In the genomic region with DNA sequence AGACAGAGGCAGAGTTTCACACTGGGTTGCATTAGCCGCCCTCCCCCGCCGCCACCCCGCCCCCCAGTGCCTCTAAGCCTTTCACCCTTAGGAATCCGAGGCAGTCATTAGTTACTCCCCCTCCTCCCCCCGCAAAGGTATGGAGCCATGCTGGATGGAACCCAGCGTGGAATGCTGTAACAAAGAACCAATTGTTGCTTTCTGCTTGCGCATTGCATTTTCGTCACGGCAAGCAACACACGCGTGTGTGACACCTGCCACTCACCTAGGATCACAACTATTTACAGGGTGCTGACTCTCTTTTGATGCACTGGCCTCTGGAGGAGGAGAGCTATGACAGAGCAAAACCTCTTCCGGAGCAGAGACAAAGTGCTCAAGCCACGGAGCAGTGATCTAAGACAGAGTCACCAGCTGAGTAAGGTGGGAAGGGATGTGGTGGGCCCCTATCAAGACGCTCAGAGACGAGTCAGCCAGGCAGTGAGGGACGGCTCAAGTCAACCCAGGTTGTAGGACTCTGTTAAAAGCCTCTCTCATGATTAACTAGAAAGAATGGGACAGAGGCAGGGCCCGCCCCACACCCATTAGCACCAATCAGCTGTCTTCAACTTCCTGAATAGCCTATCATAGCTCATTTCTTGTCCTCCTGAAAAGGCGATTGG, we compare ENCODE assay signal across 9 mouse cellular contexts. TPM values are rescaled to one million over a fixed set of nuclear protein-coding genes. Genes with fewer than 3 reads are reported as not detected.
DNase-seq lines count a peak whose midpoint lies in the region; ATAC-seq and TF ChIP-seq lines count a peak whose summit lies in the region.
"Had no signal": no experiment of that assay in that cellular context is flagged by ENCODE, and none has a peak within 500 bp of the region (broad histone marks: within the 10 kb centered on the region; RNA-seq: fewer than 3 reads in every experiment).

No protein-coding gene starts in this region.

- H3K9ac ChIP-seq in embryonic facial prominence, embryonic 11.5 days (replicated peaks; ENCODE audit: low read length), result peak overlapping the region; percentile 61
- peak overlapping the region; percentile 61 for H3K9ac ChIP-seq in midbrain, embryonic 16.5 days (ENCODE audit: low read depth, low read length)

- peak overlapping the region; percentile 72 for H3K4me2 ChIP-seq in embryonic facial prominence, embryonic 11.5 days (ENCODE audit: low read depth, low read length)
- H3K4me2 ChIP-seq in midbrain, embryonic 16.5 days (ENCODE audit: low read length), result peak overlapping the region; percentile 95

- peak; percentile 94 for ATAC-seq in embryonic facial prominence, embryonic 11.5 days (replicated peaks; ENCODE audit: insufficient number of reproducible peaks, low FRiP score, low TSS enrichment, low read depth)
- ATAC-seq in midbrain, embryonic 16.5 days, result peak; percentile 96

- WGBS in embryonic facial prominence, embryonic 11.5 days, result 1% methylated on average over 19 of the region's 19 CpGs
- WGBS in kidney, adult 2 months, result 4% methylated on average over 19 of the region's 19 CpGs
- 1% methylated on average over 19 of the region's 19 CpGs for WGBS in midbrain, embryonic 16.5 days
- WGBS in spleen, adult 2 months, result 12% methylated on average over 19 of the region's 19 CpGs

- peak overlapping the region; percentile 38 for H3K4me3 ChIP-seq in embryonic facial prominence, embryonic 11.5 days (ENCODE audit: low read depth, low read length)
- peak overlapping the region; percentile 44 for H3K4me3 ChIP-seq in kidney, adult 2 months (ENCODE audit: insufficient read depth, low read depth, low read length)
- peak overlapping the region; percentile 50 for H3K4me3 ChIP-seq in midbrain, embryonic 16.5 days (ENCODE audit: low read depth, low read length)
- H3K4me3 ChIP-seq in spleen, adult 2 months (ENCODE audit: extremely low read depth, insufficient read depth, insufficient read length), result peak overlapping the region; percentile 51

- peak overlapping the region; percentile 70 for H3K27ac ChIP-seq in embryonic facial prominence, embryonic 11.5 days (replicated peaks; ENCODE audit: low read depth, low read length)
- peak overlapping the region; percentile 34 for H3K27ac ChIP-seq in kidney, adult 2 months (ENCODE audit: insufficient read depth, low read depth, low read length)
- H3K27ac ChIP-seq in midbrain, embryonic 16.5 days (ENCODE audit: low read length), result peak overlapping the region; percentile 68
- peak overlapping the region; percentile 79 for H3K27ac ChIP-seq in spleen, adult 2 months (ENCODE audit: insufficient read depth, low read length)

- peaks cover 2% of the 10 kb centered on the region for H3K4me1 ChIP-seq in embryonic facial prominence, embryonic 11.5 days (ENCODE audit: control insufficient read depth, insufficient read depth, low read length)
- peaks cover 4% of the 10 kb centered on the region; the same call in 1 of the 2 replicates for H3K4me1 ChIP-seq in kidney, adult 2 months (ENCODE audit: control insufficient read depth, insufficient read depth, low read length)
- H3K4me1 ChIP-seq in midbrain, embryonic 16.5 days (ENCODE audit: control insufficient read depth, insufficient read depth, low read length), result peaks cover 7% of the 10 kb centered on the region; the same call in 1 of the 2 replicates
- peaks cover 32% of the 10 kb centered on the region for H3K4me1 ChIP-seq in spleen, adult 2 months (ENCODE audit: control insufficient read depth, insufficient read depth, insufficient read length)

- no peaks in the 10 kb centered on the region for H3K36me3 ChIP-seq in embryonic facial prominence, embryonic 11.5 days (replicated peaks; ENCODE audit: control insufficient read depth, insufficient read depth, low read depth, low read length)
- H3K36me3 ChIP-seq in kidney, adult 2 months (ENCODE audit: control insufficient read depth, insufficient read depth, low read length), result no peaks in the 10 kb centered on the region
- no peaks in the 10 kb centered on the region for H3K36me3 ChIP-seq in midbrain, embryonic 16.5 days (ENCODE audit: control insufficient read depth, insufficient read depth, low read length)
- H3K36me3 ChIP-seq in spleen, adult 2 months (ENCODE audit: control insufficient read depth, insufficient read depth, low read length), result no peaks in the 10 kb centered on the region

- TF ChIP-seq CTCF in kidney, adult 2 months (conservative IDR thresholded peaks at IDR 0.05; ENCODE audit: insufficient read depth, insufficient read length, low read depth, low read length), result no peak
- no peak for TF ChIP-seq CTCF in spleen, adult 2 months (IDR thresholded peaks at IDR 0.05; ENCODE audit: extremely low read depth, insufficient read depth, insufficient read length, insufficient replicate concordance)

- no peak for TF ChIP-seq POLR2A in kidney, adult 2 months (IDR thresholded peaks at IDR 0.05; ENCODE audit: low read depth, low read length)
- TF ChIP-seq POLR2A in spleen, adult 2 months (IDR thresholded peaks at IDR 0.05; ENCODE audit: low read depth, low read length), result no peak; the same call in 1 of the 2 replicates

- no peaks in the 10 kb centered on the region for H3K9me3 ChIP-seq in embryonic facial prominence, embryonic 11.5 days (replicated peaks; ENCODE audit: control insufficient read depth, low read length)
- no peaks in the 10 kb centered on the region for H3K9me3 ChIP-seq in midbrain, embryonic 16.5 days (replicated peaks; ENCODE audit: control insufficient read depth, low read length, poor library complexity, severe bottlenecking)

- peak; percentile 96 for DNase-seq in 416B (ENCODE audit: low read depth)
- DNase-seq in adrenal gland, postnatal 10 days, result peak; percentile 83
- peak; percentile 88 for DNase-seq in embryonic facial prominence, embryonic 11.5 days (ENCODE audit: low spot score)
- peak; percentile 82 to 90 for DNase-seq in heart, adult 9 months (ENCODE audit: low spot score in 2 of 2)
- DNase-seq in kidney, adult 2 months, result peak; percentile 92
- DNase-seq in liver, result peak; percentile 74
- peak; percentile 65 to 79 for DNase-seq in spleen, adult 2 months (ENCODE audit: low read depth in 1 of 2, low spot score in 2 of 2)

- no peaks in the 10 kb centered on the region for H3K27me3 ChIP-seq in embryonic facial prominence, embryonic 11.5 days (ENCODE audit: control insufficient read depth, insufficient read depth, low read length)
- no peaks in the 10 kb centered on the region for H3K27me3 ChIP-seq in kidney, adult 2 months (replicated peaks; ENCODE audit: control insufficient read depth, insufficient read depth, low read length)
- no peaks in the 10 kb centered on the region; the same call in 1 of the 2 replicates for H3K27me3 ChIP-seq in midbrain, embryonic 16.5 days (ENCODE audit: control insufficient read depth, insufficient read depth, low read depth, low read length)
- H3K27me3 ChIP-seq in spleen, adult 2 months (ENCODE audit: control insufficient read depth, insufficient read depth, low read length), result no peaks in the 10 kb centered on the region

RNA-seq across cellular contexts. Expression of a gene that starts 30.7 kb away (rescaled TPM):
- 10 to 100 TPM; 37.5 to 38.5 TPM for total RNA-seq in adrenal gland, postnatal 10 days (2021)
- 52.6 and 57.3 TPM in 2 replicates for polyA plus RNA-seq in embryonic facial prominence, embryonic 11.5 days (2014; fragmentation: Nextera tagmentation; extraction: Ambion mirVana)
- 3.4 and 5.9 TPM in 2 replicates for polyA plus RNA-seq in kidney, adult 2 months (2012; rRNA removed)
- polyA plus RNA-seq in midbrain, embryonic 16.5 days (2015; fragmentation: Nextera tagmentation; extraction: Ambion mirVana), result 31.2 and 32.2 TPM in 2 replicates
- polyA plus RNA-seq in spleen, adult 2 months (2012; rRNA removed), result 3.1 and 3.6 TPM in 2 replicates

RNA-seq across cellular contexts. Expression of a gene that starts 49.5 kb away (rescaled TPM):
- not detected for total RNA-seq in adrenal gland, postnatal 10 days (2021)
- polyA plus RNA-seq in embryonic facial prominence, embryonic 11.5 days (2014; fragmentation: Nextera tagmentation; extraction: Ambion mirVana), result 2.4 TPM in 1 of 2 replicates, not detected in the other
- not detected in 2 replicates for polyA plus RNA-seq in kidney, adult 2 months (2012; rRNA removed)
- polyA plus RNA-seq in midbrain, embryonic 16.5 days (2015; fragmentation: Nextera tagmentation; extraction: Ambion mirVana), result not detected in 2 replicates
- not detected in 2 replicates for polyA plus RNA-seq in spleen, adult 2 months (2012; rRNA removed)
- total RNA-seq: adrenal gland, adult 18-20 months had no signal

Comparison
In these comparisons a context has a peak if more than half of its experiments do, and no peak if none do; other contexts are left out.
1. Peak in every context shown above with its lines: DNase-seq, ATAC-seq, H3K4me3 ChIP-seq and H3K27ac ChIP-seq.